Mouse (Mus musculus): ENCODE data around the gene Qrich1.

GRCm38 (mm10) chr9:108506901-108507300 is 9.7 kb upstream of the Qrich1 start:
- TF ChIP-seq POLR2A (IDR thresholded peaks at IDR 0.05; ENCODE audit: insufficient read length, low read depth): no peak
- TF ChIP-seq TCF12 (IDR thresholded peaks at IDR 0.05; ENCODE audit: insufficient read depth, poor library complexity, severe bottlenecking): no peak
- TF ChIP-seq TCF3 (IDR thresholded peaks at IDR 0.05; ENCODE audit: insufficient read length, low read depth): no peak
- TF ChIP-seq REST (IDR thresholded peaks at IDR 0.05; ENCODE audit: insufficient read depth, insufficient read length): no peak
- no peak for TF ChIP-seq E2F4 (IDR thresholded peaks at IDR 0.05; ENCODE audit: insufficient read depth)
- no peak for TF ChIP-seq POLR2AphosphoS2 (IDR thresholded peaks at IDR 0.05; ENCODE audit: insufficient read length, low read depth)
- TF ChIP-seq MAX (IDR thresholded peaks at IDR 0.05; ENCODE audit: low read depth): no peak
- TF ChIP-seq MYOG (IDR thresholded peaks at IDR 0.05; ENCODE audit: control insufficient read depth in 1 of 3, insufficient read depth in 1 of 3, insufficient read length in 2 of 3, low read depth in 2 of 3): no peak
- TF ChIP-seq USF1 (IDR thresholded peaks at IDR 0.05; ENCODE audit: low read depth): no peak
- TF ChIP-seq MYOD1 (IDR thresholded peaks at IDR 0.05; ENCODE audit: control insufficient read depth in 1 of 3, insufficient read length in 2 of 3, low read depth in 2 of 3): no peak
- TF ChIP-seq SRF (IDR thresholded peaks at IDR 0.05; ENCODE audit: control insufficient read depth, insufficient read length, low read depth): no peak
